Mouse (Mus musculus) layer of hippocampus, adult 2 months (tissue): Measurements from ENCODE around the gene Hoxd4. TPM values are rescaled to one million over a fixed set of nuclear protein-coding genes. Genes with fewer than 3 reads are reported as not detected.

ENCODE experiments used
- DNase-seq, 2 experiments: peaks; one replicate each; pipeline ENCODE4 v3.0.0; 2022; ENCODE audit warnings: low spot score in 2 of 2
- H3K27ac ChIP-seq: fragments of 200-600 bp; 2 replicates; pipeline ENCODE4 v1.8.1; 2022
- H3K4me3 ChIP-seq: fragments of 200-600 bp; 2 replicates; pipeline ENCODE4 v1.8.1; 2022; ENCODE audit warnings: mild to moderate bottlenecking
- CTCF ChIP-seq: fragments of 200-600 bp; conservative IDR thresholded peaks from 2 replicates; pipeline ENCODE4 v1.8.1; 2022; ENCODE audit warnings: antibody characterized with exemption, mild to moderate bottlenecking, moderate library complexity
- total RNA-seq, 2 experiments: library from RNA; stranded (reverse); gene quantifications; 2 replicates each; pipeline ENCODE4 v1.2.3; 2021

The Hoxd4 gene
- total RNA-seq, 2 experiments from 2014 or later: not detected

DNA sequence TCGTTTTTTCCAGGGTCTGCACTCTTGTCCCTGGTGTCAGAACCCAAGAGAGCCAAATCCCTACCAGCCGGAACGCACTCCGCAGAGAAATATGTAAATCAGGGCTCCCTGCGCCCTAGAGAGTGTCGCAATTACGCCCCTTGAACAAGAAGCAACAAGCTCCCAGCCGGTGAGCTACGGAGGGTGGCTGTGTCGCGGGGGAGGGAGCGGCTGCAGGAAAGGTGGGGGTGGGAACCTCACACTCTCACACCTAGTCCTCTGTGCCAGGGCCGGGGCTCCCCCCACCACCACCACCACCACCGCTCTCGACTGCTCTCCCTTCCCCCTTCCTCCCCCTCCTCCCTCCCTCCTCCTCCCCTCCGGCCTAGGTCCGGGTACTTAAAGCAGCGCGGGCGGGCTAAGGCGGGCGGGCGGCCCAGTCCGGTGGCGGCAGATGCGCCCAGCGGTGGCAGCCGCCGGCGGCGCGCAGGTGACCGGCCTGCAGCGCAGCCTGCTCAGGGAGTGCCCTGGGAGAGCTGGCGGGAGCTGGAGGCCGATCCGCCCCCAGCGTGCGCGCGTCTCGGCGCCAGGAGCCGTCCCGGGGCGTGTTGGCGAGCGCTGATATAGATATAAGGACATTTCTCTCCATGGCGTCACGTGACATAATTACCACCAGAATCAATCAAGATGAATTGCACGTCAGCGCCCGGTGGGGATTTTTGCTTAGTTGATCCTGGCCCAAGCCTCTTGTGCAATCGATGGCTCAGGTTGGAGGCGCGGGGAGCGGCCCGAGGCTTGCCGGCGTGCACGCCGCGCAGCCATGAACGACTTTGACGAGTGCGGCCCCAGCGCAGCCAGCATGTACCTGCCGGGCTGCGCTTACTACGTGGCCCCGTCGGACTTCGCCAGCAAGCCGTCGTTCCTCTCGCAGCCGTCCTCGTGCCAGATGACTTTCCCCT is 29.9 kb upstream of the Hoxd4 start:
- Histone ChIP-seq H3K4me3 (no peak overlapping the region), H3K27ac (no peak overlapping the region)
- no peak for DNase-seq
- no peak for TF ChIP-seq CTCF

DNA sequence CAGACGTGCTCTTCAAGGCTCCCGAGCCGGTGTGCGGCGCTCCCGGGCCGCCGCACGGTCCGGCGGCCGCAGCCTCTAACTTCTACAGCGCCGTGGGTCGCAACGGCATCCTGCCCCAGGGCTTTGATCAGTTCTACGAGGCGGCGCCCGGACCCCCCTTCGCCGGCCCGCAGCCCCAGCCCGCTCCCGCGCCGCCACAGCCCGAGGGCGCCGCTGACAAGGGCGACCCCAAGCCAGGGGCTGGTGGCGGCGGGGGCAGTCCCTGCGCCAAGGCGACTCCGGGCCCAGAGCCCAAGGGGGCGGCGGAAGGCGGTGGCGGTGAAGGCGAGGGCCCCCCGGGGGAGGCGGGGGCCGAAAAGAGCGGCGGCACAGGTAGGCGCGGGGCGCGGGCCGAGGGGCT is 28.9 kb upstream of the Hoxd4 start:
- no peak overlapping the region for H3K4me3 ChIP-seq
- no peak overlapping the region for H3K27ac ChIP-seq
- TF ChIP-seq CTCF: no peak
- no peak for DNase-seq

- Histone ChIP-seq H3K27ac (no peak overlapping the region), H3K4me3 (no peak overlapping the region)
- no peak for DNase-seq
- no peak for TF ChIP-seq CTCF
Observed at GRCm38 (mm10) chr2:74683471-74683951, 28.2 kb upstream of the Hoxd4 start.

DNA sequence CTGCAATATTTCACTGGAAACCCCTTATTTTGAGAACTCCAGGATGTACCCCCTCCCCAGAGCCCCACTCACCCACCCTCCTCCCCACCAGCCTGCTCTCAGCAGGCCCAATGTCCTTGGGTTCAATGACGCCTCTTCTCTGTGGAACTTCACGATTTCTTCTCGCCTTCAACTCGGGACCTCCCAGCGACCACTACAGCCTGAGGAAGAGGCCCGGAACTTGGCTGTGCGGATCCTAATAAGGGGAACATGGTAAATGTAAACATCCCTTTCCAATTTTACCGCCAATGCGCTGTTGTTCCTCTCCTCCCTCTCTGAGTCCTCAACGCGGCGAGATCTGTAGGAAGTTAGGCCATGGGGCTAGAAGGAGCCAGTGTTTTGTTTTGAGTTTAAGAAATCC is 27.6 kb upstream of the Hoxd4 start:
- DNase-seq: no peak
- Histone ChIP-seq H3K4me3 (no peak overlapping the region), H3K27ac (no peak overlapping the region)
- no peak for TF ChIP-seq CTCF

- no peak overlapping the region for H3K4me3 ChIP-seq
- TF ChIP-seq CTCF: no peak
- no peak overlapping the region for H3K27ac ChIP-seq
- no peak for DNase-seq
Observed at GRCm38 (mm10) chr2:74685059-74685603, 26.6 kb upstream of the Hoxd4 start.

DNA sequence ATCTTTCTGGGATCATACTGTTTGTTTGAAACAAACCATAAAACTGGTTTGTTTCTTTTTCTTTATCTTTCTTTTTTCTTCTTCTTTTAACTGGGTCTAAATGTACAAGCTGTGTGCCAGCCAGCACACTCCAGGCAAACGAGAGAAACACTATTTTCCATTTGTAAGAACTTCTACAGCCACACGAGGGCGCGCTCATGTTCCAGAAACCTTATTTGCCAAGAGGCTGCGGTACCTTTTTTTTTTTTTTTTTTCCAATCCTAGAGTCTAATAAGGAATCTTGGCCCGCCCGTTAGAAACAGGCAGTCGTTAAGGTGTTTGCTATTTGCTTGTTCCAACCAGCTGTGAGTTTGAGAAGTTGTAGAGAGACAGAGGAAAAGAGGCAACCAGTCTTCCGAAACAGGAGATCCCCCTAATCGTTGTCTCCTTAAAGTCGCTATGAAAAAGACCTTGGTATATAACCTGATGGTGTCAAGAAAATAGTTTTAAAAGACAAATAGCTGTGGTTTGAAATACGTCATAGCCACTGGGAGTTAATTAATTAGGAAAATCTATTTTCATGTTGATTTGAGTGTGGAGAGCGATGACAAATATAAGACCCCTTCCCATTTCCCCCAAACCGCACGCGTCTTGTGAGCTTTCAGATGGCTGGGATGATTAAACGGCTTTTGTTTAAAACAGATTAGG is 25.3 kb upstream of the Hoxd4 start:
- peak; percentile 76 for TF ChIP-seq CTCF
- Histone ChIP-seq H3K27ac (no peak overlapping the region), H3K4me3 (no peak overlapping the region)
- peak in 1 of 2 experiments; percentile 44 for DNase-seq

- no peak overlapping the region for H3K4me3 ChIP-seq
- DNase-seq: no peak
- TF ChIP-seq CTCF: no peak
- H3K27ac ChIP-seq: no peak overlapping the region
Observed at GRCm38 (mm10) chr2:74686988-74687697, 24.6 kb upstream of the Hoxd4 start.

DNA sequence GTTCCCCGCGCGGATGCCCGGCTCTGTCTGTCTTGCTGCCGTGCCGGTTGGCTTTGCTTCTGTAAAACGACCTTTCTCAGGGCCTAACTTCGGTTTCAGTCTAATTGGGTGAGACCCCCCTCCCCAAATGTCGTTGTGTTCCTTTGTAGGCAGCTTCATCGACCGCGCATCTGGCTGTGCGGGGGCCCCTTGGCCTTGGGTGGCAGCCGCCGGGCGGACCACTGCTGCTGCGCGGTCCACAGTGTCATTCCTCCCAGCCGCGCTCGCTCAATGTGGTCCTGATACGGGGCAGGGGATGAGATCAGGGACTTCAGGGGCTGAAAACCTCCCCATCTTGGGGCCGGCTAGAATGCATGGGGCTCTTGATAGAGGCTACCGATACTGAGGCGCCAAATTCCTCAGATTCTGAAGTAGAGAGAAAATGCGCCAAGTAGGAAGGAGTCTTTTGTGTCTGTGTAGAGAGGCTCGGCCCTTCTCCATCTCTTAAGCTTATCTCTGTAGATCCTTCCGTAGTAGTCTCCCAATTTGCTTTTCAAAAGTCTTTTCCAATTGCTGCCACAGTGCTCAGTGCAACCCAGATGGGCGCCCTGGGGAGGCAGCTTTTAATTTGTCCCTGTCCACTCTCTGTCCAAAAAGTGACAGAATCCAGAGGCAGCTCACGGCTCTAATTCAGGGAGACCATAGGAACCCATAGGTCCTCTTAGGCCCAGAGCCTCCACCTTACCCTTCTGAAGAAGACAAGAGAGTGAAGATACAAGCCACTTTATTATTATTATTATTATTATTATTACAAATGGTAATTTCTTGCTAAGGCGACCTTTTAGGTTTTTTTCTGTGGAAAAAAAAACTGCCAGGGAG is 23.8 kb upstream of the Hoxd4 start:
- DNase-seq: no peak
- no peak for TF ChIP-seq CTCF
- Histone ChIP-seq H3K27ac (no peak overlapping the region), H3K4me3 (no peak overlapping the region)

DNA sequence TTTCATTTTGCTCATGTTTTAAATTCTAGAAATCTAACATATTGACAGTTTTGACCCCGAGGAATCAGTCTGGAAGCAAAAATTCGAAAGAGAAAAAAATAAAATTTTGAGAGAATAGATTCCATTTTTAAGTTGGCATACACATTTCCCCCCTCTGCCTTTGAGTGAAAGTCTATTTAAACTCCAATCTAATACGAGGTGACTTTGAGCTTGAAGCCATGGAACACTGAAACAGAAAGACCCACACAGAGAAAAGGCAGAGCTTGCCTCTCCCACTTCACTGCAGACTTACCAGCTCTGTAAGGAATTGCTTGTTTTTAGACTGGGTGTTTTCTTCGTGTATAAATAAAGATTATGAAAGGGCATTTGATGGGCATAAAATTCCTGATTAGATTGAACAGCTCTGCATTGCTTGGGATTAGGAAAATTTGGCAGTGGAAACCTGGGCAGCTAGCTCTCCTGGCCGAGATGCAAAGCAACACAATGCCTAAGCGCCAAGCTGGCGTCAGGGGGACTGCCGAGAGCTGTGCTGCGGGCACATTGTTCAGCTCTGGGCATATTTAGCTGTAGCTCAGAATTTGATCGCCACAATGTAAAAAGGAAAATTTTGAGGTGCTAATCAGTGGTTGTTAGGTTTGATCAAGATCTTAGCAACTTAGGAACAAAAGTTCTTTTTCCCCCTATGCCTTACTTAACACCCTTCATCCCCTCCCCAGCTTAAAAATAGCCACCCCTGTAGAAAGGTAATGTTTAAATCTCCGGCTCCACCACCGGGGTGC is 22.7 kb upstream of the Hoxd4 start:
- TF ChIP-seq CTCF: no peak
- no peak for DNase-seq
- no peak overlapping the region for H3K4me3 ChIP-seq
- H3K27ac ChIP-seq: no peak overlapping the region

GRCm38 (mm10) chr2:74689574-74690337 is 22.0 kb upstream of the Hoxd4 start:
- H3K4me3 ChIP-seq: no peak overlapping the region
- H3K27ac ChIP-seq: no peak overlapping the region
- TF ChIP-seq CTCF: no peak
- DNase-seq: no peak

GRCm38 (mm10) chr2:74690338-74690716 is 21.4 kb upstream of the Hoxd4 start:
- TF ChIP-seq CTCF: no peak
- DNase-seq: no peak
- no peak overlapping the region for H3K27ac ChIP-seq

More at GRCm38 (mm10) chr2:74690338-74690716, 21.4 kb upstream of the Hoxd4 start:
- H3K4me3 ChIP-seq: no peak overlapping the region
